In the genomic region with DNA sequence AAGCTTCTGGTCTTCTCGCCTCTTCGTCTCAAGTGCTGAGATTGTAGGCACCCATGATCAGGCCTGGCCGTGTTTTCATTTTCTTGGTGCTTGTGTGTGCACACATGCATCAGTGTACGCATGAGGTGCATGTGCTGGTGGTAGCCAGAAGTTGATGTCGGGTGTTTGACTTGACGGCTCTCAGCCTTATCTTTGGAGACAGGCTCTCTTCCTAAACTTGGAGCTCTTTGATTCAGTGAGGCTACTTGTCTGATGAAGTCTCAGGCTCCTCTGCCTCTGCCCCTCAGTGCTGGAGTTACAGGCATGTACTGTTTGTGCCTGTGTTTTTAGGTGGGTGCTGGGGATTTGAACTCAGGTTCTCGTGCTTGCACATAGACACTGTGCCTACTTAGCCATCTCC, we compare ENCODE assay signal across 17 mouse cellular contexts.
"Had no signal": no experiment of that assay in that cellular context is flagged by ENCODE, and none has a peak within 500 bp of the region (broad histone marks: within the 10 kb centered on the region; RNA-seq: fewer than 3 reads in every experiment).

No protein-coding gene starts in this region.

- H3K9ac ChIP-seq: lung, embryonic 14.5 days; midbrain, embryonic 12.5 days; neural tube, embryonic 13.5 days; stomach, embryonic 15.5 days had no signal

- H3K36me3 ChIP-seq: limb, embryonic 10.5 days; midbrain, embryonic 12.5 days; neural tube, embryonic 13.5 days; stomach, embryonic 15.5 days had no signal

- DNase-seq: kidney, adult 9 months; kidney, postnatal 36 days; lung, embryonic 14.5 days; lung, postnatal 10 days; lung, postnatal 4 days; right cerebral cortex, postnatal 14 days; thymus, adult 2 months; thymus, postnatal 25 days had no signal

- H3K4me2 ChIP-seq: lung, embryonic 14.5 days; midbrain, embryonic 12.5 days; neural tube, embryonic 13.5 days; stomach, embryonic 15.5 days had no signal

- ATAC-seq: intestine, postnatal 0 days; midbrain, embryonic 16.5 days had no signal

- H3K27me3 ChIP-seq: megakaryocyte, embryonic 14.5 days; midbrain, embryonic 12.5 days; neural tube, embryonic 13.5 days; stomach, embryonic 15.5 days had no signal

- H3K4me3 ChIP-seq: layer of hippocampus, adult 2 months; limb, embryonic 10.5 days; megakaryocyte, embryonic 14.5 days; midbrain, embryonic 12.5 days; neural tube, embryonic 13.5 days; stomach, embryonic 15.5 days had no signal

- H3K9me3 ChIP-seq: limb, embryonic 10.5 days; midbrain, embryonic 12.5 days; neural tube, embryonic 13.5 days; stomach, embryonic 15.5 days had no signal

- H3K27ac ChIP-seq: kidney, postnatal 0 days; layer of hippocampus, adult 2 months; limb, embryonic 10.5 days; midbrain, embryonic 12.5 days; neural tube, embryonic 13.5 days; stomach, embryonic 15.5 days had no signal
